Mouse (Mus musculus) left cerebral cortex, adult 18-20 months (tissue): ENCODE measurements around the gene Dhrs7. TPM values are rescaled to one million over a fixed set of nuclear protein-coding genes. Genes with fewer than 3 reads are reported as not detected.
"Not testable (repeated sequence)": the region's sequence is repeated elsewhere in the genome, so short reads cannot be mapped to it uniquely, and the experiment has no call there.

ENCODE experiments used
- DNase-seq, 2 experiments: peaks; one replicate each; pipeline ENCODE4 v3.0.0; 2021 to 2022; ENCODE audit warnings: low spot score in 2 of 2, mixed read lengths in 1 of 2
- long read RNA-seq, 2 experiments: library from polyadenylated mRNA; stranded (forward); transcript quantifications; one replicate each; pipeline ENCODE4 v2.0.0; 2021
- total RNA-seq, 2 experiments: library from RNA; stranded (reverse); gene quantifications; 2 replicates each; pipeline ENCODE4 v1.2.3; 2021

Dhrs7 gene
- 10 to 100 TPM; 39.9 to 44.2 TPM for total RNA-seq
- long read RNA-seq, experiment 1, transcript Dhrs7-201 (7 exons, 1,385 nt): major isoform, 69 of 74 reads
- long read RNA-seq, experiment 1, partial matches to known transcripts: 1 of 74 reads
- long read RNA-seq, experiment 1, other reads (novel, unspliced or antisense): 4 of 74 reads
- long read RNA-seq, experiment 2, transcript Dhrs7-201 (7 exons, 1,385 nt): major isoform, 53 of 57 reads
- long read RNA-seq, experiment 2, partial matches to known transcripts: 0 of 57 reads
- long read RNA-seq, experiment 2, other reads (novel, unspliced or antisense): 3 of 57 reads

DNA sequence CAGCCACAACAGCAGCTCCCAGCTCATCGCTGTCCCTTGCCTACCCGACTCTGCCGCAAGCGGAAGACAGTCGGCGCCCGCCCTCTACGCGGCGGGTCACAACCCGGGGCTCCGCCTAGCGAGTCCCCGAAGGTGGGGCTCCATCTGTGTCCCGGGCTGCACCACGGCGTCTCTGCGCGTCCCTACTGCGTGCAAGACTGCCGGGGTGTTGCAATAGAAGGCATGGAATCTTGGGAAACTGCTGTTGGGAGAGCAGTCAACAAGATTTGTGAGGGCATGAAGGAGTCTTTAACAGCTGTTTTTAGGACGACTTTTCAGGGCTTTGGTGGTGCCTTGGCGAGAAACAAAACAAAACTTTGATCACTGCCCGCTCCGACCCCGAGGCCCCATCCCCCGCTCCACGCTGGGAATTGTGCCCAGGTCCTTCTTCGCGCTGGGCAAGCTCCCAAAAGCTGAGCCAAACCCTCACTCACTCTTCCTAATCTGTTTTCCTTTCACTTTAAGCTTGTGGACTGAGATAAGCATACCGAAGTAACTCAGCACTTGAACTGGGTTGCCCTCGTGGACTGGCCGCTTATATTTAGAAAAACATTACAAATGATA is at the start of gene Dhrs7:
Gene Dhrs7 (minus strand): TSS at position 175 of the 603 bp plus-strand sequence.
- DNase-seq: peak; percentile 77 to 83

DNA sequence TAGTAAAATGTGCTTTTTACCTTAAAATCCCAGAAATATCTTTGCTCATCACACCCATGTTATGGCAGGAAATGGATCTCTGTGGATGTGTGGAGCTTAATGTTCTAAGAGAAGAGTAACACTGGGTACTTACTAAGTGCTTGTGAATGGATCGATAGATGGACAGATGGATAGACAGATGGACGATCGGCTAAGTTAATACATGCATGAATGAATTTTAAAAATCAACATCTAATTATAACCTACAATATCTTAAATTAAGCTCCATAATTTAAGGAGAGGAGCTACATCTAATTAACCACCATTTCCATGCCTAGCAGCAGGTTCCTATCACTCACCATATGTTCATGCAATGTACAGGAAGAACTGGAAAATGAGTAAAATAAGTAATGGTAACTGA is 45.3 kb upstream of the Dhrs7 start:
- no peak for DNase-seq

DNA sequence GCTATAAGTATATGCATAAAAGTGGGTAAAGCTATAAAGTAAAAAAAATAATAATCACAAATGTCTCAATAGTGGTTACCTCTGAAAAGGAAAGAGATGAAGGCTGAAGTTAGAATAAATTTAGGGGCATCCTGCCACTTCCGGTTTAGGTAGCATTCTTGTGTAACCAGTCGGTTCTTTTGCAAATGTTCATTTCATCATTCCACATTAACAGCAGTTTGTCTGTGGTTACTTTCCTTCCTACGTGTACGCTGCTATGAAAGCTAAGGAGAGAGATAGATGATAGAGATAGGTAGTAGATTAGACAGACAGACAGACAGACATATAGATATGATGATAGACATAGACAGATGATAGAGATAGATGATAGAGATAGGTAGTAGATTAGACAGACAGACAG is 39.4 kb upstream of the Dhrs7 start:
- DNase-seq: no peak

DNA sequence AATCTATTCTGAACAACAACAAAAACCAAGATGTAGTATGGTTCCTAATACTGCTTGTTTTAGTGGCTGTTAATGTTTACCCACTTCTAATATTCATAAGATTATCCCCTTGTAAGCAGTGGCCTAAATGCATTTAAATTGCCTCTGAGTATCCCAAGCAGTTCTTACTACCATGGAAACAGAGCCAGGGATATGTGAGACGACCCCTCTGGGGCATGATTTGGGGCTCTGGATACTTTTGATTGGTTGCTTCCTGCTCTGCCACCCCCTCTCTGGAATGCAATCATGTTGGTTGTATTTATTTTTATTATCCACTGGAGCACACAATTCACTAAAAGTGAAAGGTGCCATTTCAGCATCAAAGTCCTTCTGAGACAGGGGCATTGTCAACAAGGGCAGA is 35.3 kb upstream of the Dhrs7 start:
- DNase-seq: no peak

DNA sequence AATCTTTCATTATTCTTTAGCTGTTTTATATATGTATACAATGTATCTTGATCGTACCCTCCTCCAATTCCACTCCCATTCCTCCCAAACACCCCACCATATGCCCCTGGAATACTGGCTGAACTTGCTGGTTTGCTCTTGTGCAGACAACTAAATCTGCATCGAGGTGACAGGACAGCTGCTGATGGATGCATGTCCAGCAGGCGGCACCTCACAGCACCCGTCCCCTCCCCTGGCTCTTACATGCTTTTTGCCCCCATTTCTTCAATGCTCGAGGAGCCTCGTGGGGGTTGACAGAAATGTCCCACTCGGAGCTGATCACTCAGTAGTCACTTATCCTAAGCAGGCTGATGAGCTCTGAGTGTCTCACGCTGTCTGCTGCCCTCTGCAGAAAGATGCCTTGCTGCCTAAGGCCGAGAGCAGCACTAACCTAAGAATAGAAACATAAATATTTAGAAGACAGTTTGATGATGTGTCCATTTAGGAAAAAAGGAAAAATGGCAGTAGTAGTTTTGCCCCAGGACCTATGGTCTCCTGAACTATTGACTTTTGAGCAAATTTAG is 30.3 kb upstream of the Dhrs7 start:
- DNase-seq: no peak

DNA sequence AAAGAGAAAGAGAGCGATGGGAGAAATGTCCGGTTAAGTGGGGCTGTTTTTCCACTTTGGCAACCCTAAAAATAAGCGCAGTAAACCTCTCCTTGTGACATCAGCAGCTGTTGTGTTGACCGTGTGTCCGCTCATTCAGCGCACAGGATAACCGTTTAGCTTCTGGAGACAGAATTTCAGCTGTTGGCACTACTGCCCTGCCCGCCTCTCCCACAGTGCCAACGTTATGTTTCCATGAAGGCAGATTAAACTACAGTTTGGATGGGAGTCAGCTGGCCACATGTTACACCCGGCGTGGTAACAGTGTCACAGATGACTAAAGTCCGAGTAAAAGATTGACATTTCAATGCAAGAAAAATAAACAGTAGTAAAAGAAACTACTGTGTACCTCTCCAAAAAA is 29.7 kb upstream of the Dhrs7 start:
- DNase-seq: no peak

DNA sequence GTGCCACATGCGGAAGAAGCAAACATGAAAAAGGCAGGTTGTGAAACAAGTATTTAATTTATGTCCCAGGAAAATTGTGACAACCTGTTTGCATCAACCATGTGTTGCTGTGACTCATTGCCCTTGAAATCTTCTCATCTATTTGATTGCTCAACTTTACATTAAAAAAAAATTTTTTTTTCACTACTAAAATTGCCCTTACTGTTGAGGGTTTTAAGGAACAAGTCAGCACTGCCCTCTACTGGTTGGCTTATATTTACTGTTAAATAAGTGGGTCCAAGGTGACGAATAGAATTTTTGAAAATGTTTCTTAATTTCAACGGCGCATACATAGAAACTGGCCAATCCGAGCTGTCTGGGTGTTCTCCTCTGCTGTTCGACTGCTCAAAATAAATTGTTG is 29.2 kb upstream of the Dhrs7 start:
- DNase-seq: peak in 1 of 2 experiments; percentile 42

DNA sequence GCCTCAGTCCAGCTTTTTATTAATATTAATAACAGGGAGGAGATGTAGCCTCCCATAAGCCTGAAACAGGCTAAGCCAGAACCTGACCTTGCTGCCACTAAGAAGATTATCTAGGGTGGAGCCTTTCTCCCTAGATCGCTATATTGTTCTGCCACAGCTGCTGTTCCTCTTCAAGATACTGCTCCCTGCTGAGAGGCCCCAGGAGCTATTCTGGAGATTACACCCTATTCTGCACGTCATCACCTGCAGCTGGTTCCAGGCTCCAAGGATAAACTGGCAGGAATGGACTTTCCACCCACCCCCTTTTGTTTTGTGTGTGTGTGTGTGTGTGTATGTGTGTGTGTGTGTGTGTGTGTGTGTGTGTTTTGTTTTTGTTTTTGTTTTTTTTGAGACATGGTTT is 23.6 kb upstream of the Dhrs7 start:
- not testable (repeated sequence) for DNase-seq

DNA sequence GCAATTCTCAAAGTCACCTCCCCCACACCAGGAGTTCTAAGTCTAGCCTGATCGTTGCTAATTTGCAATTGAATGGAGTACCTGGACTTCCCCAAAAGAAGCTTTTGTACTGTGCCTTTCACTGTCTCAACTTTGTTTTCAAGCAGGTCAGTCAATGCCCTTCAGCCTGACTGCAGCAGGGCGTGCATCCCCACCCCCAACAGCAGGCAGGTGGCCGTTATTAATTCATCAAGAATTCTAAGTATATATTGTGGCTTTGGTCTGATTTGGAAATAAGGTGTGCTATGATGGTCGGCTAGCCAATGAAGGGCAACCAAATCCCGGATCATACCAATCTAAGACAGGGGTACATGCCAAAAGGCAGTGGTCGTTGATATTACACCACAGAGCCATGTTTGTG is 23.0 kb upstream of the Dhrs7 start:
- DNase-seq: not testable (repeated sequence)

DNA sequence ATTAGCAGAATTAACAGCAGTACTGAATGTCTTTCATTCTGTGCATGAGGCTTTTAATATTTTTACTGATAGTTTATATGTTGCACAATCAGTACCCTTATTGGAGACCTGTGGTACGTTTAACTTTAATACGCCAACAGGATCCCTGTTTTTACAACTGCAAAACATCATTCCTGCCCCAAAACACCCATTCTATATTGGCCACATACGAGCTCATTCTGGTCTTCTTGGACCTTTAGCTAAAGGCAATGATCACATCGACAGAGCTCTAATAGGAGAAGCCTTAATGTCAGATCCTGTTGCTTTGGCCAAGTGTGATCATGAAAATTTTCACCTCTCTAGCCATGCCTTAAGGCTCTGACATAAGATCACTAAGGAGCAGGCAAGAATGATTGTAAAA is 21.9 kb upstream of the Dhrs7 start:
- DNase-seq: not testable (repeated sequence)

DNA sequence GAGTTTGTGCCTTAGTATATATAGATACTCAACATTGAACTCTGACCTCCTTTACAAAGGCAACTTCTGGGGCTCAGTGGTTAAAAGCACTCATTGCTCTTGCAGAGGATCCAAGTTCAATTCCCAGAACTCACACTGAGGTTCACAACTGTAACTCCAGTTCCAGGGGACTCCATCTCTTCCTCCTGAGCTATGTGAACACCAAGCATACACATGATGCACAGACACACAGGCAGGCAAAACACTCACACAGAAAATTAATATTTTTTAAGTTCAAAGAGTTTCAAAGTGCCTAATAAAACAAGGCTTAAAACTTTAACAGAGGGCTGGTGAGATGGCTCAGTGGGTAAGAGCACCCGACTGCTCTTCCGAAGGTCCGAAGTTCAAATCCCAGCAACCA is 18.9 kb upstream of the Dhrs7 start:
- no peak for DNase-seq

DNA sequence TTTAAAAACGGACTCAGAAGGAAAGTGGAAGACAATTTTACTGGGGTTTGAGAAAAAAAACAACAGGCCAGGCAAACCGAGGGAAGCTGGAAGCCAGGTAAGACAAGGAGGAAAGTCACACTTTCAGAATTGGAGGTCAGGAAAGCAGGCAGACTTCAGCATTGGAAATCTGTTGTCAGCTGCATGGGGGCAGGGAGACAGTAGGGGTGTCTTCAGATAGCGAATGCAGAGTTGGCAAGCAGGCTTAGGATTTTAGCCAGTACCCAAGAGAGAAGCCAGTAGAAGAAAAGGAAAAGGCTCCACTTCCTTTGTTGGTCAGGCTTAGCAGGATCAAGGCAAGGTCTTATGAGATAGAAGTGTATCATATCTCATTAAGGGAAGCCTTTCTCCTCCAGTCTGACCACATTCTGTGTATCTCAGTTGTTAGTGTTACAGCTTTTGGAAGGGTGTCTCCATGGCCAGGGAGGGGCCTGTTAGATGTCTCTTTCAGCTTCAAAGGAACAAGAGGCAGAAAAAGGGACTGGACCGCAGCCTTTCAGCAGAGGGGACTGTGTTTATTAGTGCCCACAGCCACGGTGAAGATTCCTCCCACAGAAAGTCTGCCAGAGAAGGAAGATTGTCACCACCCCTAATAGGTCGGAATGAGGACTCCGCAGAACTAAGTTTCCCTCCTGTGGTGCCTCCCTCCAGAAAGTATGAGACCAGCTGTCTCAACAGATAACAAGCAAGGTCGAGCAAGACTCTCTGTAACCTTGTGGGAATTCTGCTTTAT is 18.0 kb upstream of the Dhrs7 start:
- DNase-seq: no peak

DNA sequence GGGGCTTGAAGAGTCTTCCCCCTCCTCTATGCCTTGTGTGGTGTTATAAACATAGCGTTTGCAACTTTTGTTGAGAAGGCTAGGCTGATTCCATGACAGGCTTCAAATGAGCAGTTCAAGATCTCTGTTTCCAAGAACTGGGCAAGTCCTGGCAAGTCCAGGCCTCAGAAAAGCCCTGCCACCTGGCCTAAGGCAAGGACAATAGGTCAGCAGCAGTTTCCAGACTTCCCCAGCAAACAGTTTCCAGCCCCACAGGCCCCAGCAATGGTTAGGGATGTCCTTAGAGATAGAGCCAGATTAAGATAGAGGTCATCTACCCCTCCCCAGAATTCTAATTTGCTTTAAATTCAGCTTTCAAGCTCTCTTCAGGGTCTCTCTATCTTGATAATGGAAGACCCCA is 17.2 kb upstream of the Dhrs7 start:
- DNase-seq: no peak

DNA sequence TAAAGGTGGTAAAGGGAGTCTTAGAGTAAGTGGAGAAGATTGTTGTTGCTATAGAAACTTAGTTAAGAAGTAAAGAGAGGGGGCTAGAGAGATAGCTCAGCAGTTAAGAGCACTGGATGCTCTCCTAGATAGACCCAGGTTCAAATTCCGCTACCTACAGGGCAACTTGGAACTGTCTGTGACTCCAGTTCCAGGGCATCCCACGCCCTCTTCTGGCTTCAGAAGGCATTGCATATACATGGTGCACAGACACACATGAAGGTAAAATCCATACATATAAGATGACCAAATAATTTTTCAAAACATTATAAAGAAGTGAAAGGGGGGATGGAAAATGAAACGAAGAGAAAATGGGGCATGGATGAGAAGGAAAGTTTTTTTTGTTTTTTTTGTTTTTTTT is 14.9 kb upstream of the Dhrs7 start:
- DNase-seq: no peak

DNA sequence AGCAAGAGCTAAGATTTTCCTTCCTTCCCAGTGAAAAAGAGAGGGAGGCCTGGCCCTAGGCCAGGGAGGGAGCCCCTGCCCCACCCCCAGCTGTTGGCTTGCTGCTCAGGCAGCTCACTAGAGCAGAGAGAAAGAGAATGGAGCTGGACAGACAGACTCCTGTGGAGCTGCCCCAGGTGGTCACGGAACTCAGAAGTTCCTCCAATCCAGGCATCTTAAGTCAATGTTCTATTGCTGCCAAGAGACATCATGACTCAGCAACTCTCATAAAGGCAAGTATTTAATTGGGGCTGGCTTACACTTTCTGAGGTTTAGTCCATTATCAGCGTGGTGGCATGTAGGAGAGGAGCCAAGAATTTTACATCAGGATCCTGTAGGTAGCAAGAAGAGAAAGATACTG is 10.1 kb upstream of the Dhrs7 start:
- DNase-seq: no peak

DNA sequence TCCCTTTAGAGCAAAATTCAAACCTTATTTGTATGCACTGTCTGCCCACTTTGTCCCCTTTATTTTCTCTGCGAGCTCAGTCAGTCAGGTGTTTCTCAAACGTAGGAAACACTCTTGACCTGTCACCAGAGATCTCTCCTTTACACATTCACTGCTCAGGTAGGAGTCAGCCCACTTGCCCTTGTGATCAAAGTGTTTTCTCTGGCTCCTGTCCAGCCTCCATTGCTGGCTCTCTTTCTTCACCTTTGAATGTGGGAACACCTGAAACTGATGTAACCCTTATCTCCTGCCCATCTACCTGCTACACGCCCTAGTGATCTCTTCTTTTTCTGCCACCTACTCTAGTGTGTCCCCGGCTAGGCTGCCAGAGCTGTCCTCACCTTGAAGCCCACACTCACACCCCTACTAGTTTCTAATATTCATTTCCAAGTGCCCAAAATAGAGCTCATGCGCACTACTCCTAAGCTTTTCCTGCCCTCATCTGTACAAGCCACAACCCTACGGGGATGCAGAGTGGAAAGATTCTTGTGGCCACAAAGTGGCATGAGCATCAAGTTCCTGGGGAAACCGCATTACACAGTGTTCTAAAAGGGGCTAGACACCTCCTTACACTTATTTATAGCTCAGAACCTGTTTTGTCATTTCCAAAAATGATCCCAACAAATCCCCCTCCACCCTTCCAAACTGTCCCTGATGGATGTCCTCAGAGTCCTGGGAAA is 9.5 kb upstream of the Dhrs7 start:
- DNase-seq: no peak

DNA sequence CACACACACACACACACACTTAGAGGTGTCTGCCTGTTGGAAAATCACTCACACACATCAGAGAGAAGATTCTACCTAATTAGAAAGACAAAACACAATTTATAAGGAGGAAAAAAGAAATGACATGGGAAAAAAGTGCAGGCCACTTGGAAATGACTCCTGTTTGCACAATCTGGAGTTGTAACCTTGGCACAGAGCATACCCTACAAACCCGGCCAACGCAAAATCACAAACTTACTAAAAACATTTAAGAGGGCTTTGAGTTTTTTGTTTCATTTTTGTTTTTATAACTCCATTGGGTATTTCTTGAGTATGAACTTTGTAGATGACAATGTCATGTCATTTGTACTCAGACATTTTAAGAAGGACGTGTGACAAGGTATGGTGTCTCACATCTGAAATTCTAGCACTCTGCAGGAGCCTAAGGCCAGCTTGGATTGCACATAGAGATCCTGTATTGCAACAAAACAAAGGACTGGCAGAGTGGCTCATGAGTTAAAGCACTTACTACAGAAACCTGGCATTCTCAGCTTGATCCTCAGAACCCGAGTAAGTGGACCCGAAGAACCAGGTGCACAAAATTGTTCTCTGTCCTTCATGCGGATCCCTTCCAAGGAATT is 6.9 kb upstream of the Dhrs7 start:
- no peak for DNase-seq

DNA sequence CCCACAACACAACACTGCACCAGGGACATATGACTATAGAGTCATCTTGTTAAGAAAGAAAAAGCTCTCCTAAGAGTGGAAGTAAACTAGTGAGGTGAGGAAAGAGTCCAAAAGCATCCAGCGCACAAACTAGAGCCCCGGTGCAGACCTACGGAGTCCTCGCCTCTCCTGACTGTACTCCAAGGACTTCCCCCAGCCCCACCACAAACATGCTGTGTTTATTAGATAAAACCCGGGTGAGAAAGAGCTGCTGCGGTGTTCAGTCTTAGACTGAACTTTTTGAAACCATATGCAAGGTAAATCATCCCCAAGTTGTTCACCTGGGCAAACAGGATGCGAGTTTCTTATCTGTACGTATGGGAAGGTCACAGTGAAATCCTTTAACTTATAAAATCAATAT is 6.2 kb upstream of the Dhrs7 start:
- DNase-seq: no peak

DNA sequence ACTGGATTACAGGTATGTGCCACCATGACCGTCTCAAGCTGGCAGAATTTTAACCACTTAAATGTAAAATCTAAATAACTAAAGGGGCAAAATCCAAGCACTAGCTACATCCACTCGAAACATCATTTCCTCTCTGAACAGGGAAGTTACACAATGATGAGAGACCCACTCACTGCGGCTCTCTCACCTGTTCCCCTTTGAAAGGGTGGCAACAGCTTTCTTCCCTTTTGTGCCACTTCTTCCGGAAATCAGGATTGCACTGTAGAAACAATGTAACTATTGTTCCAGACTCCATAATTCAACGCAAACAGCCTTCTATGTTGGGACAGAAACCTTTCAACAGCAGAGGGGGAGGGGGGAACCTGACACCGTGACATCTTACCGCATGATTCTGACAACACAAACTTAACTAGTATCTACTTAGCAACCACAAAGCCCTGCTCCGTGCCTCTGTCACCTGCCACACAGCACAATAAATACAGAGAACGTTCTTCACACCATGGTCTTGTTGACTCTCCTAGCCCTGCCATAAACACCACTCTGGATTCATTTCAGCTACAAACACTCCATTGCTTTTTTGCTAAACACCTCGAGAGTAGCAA is 3.3 kb upstream of the Dhrs7 start:
- no peak for DNase-seq

DNA sequence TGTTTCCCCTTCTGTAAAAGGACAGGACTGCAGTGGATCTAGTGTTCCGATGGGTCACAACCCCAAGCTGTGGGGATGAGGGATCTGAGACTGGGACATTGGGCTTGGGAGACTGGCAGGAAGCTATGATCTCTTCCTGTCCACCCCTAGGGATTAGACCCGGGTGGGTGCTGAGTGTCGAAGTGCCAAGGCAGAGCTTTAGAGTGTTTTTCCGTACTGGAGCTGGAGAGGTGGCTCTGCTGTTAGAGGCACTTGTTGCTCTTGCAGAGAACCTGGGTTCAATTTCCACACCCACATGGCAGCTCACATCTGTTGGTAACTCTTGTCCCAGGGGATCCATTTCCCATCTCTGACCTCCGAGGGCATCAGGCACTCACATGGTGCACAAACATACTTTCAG is 1.3 kb upstream of the Dhrs7 start:
- no peak for DNase-seq
